Mouse (Mus musculus) erythroid progenitor cell, adult 5-6 weeks (primary cell): ENCODE measurements around the gene Mycs. TPM values are rescaled to one million over a fixed set of nuclear protein-coding genes. Genes with fewer than 3 reads are reported as not detected.

Experiments used
- ATAC-seq: replicated peaks from 2 replicates; pipeline ENCODE4 v1.8.0; 2016; ENCODE audit warnings: moderate number of reproducible peaks, mild to moderate bottlenecking, moderate TSS enrichment, inconsistent platforms; ENCODE audit not compliant: poor library complexity, low FRiP score, severe bottlenecking
- total RNA-seq, 2 experiments: library from RNA; stranded (forward) in 1 of 2; stranded (reverse) in 1 of 2; fragments of 150-400 nt in 1 of 2; fragments of 186-747, 209-891 nt in 1 of 2; gene quantifications; 2 replicates each; pipeline versions ENCODE4 v1.2.3 to v1.2.4; 2015 to 2017; ENCODE audit warnings: low replicate concordance in 2 of 2

Gene Mycs
- not detected in 2 replicates for total RNA-seq (2015; ENCODE audit: low replicate concordance)
- not detected in 2 replicates for total RNA-seq (2017; ENCODE audit: low replicate concordance)

- no peak for ATAC-seq
These were observed at the start of gene Mycs for GRCm38 (mm10) chrX:5469165-5469564. Mycs (minus strand) TSS chrX:5469265.

GRCm38 (mm10) chrX:5468022-5468421 lies 1.0 kb downstream of the Mycs start:
- ATAC-seq: no peak

Other genes starting within 250 kb of the Mycs start
- not detected in 2 replicates for gene Btbd35f7, start 199.8 kb upstream of the Mycs start, total RNA-seq (2015; ENCODE audit: low replicate concordance)
- gene Btbd35f7, start 199.8 kb upstream of the Mycs start, total RNA-seq (2017; ENCODE audit: low replicate concordance): not detected in 2 replicates